Mouse (Mus musculus): ENCODE results near the gene Eif2ak3.
"Not testable (repeated sequence)": the region's sequence is repeated elsewhere in the genome, so short reads cannot be mapped to it uniquely, and the experiment has no call there.

Gene Eif2ak3

DNA sequence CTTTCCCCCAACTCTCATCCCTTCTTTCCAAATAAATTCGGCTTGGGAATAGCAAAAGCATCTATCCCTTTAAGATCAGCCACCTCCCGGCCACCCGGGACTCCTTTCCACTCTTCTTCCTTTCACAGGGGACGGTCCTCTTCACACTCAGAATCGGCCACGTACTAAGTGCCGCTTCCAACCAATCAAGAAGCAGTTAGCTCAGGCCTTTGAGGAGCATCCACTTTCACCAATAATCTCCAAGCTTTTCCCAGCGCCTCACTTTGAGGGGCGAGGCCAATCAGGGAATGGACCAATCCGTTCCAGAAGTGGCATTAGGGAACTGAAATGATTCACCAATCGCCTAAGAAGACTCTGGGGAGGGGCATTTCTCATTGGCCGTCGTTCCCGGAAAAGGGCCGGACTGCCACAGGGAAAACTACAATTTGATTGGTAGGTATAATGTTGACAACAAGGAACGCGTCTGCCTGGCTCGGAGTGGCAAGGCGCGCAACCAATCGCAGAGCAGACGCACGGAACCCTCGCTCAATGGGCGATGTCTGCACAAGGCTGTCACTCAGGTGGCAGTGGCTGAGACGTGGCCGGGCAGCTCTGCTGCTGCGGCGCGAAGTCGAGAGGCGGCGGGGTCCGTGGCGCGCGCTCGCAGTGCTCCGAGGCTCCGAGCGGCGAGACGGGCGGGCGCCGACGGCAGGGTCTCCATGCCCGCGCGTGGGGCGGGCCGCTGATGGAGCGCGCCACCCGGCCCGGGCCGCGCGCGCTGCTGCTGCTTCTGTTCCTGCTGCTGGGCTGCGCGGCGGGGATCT, at the start of gene Eif2ak3:
Gene Eif2ak3, plus strand, starts transcription at position 514 of the 803 bp plus-strand sequence.
- peak; percentile 99 for DNase-seq

DNA sequence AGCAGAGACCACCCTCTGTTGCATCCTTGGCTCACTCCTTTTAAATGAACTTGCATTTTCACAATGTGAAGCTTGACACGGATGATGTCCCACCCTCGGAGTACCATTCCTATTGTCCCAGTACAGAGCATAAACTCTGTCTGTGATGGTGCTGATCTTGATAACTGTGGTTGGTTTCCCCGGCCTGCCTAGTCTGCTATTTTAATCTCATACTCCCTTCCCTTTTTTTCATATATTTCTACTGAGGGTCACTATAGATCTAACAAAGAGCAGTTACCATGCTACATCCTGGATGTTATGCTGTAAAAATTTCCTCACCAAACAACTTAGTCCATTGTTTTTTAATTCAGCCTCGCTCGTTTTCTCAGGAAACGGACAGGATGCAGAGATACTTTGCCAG, 47.4 kb upstream of the Eif2ak3 start:
- no peak for DNase-seq

DNA sequence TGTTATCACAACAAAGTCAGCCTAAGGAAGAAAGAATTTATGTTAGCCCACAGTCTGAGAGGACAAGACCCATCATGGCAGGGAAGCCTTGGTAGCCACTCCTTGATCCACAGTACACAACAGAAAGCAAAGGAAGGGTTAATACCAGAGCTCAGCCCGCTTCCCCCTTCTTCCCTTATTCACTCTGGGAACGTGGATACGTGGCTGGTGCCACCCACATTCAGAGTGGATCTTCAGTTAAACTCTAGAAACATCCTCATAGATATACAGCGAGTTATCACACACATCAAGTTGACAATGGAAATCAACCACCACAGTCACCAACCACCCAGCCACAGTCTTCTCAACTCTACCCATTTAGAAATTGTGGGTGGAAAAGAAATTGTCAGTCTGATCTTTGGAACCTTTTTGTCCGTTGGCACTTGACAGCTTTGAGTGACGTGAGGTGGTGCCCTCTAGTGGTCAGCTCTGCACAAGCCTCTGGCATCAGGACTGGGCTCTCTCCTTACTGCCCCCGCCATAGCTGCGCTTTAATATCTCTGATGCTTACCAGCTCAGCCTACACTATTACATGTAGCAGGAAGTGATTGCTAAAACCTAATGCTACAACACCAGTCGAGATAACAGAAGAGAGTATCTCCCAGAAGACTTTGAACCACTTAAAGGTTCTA, 46.6 kb upstream of the Eif2ak3 start:
- peak; percentile 67 to 80 for DNase-seq

DNA sequence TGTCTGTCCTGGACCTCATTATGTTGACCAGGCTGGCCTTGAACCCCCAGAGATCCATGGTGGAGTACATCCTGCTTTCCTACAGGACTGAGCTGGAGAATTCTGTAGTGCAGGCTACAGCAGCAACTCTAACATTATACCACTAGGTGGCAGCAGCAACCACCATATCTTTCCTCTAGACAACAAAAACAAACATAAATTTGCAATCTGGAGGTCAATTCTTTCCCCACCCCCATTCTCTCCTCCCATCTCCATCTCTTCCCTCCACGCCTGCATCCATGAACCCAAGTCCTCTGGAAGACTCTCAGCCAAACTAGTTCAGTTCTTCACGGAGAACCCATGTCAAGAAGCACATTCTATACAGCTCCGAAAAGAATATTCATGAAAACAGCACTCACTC, 39.7 kb upstream of the Eif2ak3 start:
- DNase-seq: peak in 1 of 2 experiments; percentile 34

DNA sequence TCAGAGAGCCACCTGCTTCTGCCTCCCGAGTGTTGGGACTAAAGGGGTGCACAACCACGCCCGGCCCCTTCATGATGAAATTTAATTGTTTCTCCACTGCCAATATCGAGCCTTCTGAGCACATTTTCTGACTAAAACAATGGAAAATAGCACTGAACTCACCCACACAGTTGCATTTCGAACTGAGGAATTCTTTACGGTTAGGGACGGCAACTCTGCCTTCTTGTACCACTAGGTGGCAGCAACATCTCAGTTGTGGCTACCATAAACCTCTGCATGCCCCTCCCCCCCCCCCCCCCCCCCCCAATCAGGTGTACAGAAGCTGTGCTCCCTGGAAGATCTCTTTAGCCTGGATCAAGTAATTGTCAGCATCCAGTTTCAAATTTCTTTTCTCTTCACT, 39.0 kb upstream of the Eif2ak3 start:
- DNase-seq: peak in 1 of 2 experiments; percentile 73

DNA sequence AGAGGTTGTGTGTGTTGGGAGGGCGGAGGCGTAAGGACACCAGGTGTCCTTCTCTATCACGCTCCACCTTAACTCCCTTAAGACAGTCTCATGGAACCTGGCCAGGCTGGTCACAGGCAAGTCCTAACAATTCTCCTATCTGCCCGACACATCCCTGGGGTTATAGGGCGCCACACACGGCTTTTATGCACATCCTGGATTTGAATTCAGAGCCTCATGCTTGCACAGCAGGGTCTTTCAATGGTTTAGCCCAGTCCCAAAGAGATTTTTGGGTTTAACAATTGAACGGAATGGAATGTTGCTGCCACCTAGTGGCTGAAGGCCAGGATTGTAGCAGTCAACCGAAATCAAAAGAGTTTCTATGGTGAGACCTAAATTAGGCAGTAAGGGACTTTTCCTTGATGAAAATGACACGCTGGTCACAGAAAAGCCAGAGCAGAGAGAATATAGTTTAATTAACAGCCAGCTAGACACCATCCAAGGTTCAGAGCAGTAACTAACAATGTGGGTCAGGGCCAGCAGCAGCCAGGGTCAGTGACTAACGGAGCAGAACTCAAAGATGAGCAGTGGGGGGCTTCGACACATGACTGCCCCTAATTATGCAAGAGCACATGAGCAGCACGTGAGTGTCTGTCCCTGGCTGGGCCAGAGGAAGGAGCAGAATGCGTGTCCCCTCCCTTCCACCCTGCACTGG, 38.3 kb upstream of the Eif2ak3 start:
- peak; percentile 33 to 73 for DNase-seq

DNA sequence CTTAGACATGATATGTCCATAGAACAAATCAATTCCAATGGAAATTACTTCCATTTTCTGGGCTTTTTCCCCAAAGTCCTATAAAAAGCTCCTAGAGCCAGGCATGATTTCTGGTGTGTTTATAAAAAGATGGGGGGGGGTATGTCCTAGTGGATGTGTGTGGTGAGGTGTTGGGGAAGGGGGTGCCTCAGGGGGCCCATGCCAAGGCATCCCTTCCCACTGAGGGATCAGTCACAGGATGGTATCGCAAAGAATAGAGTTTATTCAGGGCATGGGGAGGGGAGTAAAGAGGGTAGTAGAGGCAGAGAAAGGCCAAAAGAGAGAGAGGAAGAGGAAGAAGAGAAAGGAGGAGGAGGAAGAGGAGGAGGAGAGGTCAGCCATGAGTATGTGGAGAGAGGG, 37.8 kb upstream of the Eif2ak3 start:
- DNase-seq: no peak

DNA sequence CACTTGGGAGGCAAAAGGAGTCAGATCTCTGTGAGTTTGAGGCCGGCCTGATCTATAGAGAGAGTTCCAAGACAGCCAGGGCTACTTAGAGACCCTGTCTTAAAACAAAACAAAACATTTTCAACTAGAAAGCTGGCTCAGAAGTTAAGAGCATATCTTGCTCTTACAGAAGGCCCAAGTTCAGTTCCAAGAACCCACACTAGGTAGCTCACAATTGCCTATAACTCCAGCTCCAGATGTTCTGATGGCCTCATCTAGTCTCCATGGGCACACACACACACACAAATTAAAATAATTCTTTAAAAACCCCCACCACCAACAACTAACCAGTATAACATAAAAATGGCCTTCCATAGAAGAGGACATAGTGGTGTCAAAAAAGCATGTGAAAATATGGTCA, 33.8 kb upstream of the Eif2ak3 start:
- no peak for DNase-seq

DNA sequence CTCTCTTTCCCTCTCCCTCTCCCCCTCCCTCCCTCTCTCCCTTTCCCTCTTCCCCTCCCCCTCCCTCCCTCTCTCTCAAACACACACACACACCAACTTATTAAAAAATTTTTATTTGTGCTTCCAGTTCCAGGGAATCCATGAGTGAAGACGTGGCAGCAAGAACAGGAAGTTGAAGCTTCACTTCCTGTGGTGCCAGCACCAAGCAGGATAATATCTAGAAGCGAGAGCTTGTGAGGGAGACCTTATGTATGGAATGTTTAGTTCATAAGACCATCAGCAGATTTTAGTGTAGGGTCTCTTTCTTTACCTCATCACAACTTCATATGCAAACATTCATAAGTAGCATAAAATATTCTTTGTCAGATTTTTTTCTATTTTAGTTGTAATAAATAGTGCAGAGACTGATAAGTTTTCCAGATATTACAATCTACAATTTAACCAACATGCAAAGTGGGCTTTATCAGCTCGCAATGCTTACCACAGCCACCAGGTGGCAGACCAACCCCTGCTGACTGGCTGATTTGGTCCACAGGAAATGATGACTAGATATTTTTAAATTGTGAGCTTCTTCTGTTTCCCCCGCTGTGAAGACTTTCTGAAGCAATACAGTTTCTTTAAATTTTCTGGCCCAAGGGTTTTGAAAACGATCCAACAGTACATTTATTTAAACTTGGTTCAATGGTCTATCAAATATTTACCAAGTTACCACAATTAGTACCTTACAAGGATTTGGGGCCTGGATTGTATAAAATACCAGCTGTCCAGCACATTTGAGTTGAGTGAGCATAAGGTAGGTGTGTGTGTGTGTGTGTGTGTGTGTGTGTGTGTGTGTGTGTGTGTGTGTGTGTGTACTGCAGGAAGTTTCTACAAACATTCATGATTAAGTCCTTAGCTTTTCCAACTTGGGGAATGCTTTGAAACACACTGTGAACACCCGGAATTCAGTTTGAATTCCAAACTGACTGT, 32.5 kb upstream of the Eif2ak3 start:
- peak; percentile 73 to 85 for DNase-seq

DNA sequence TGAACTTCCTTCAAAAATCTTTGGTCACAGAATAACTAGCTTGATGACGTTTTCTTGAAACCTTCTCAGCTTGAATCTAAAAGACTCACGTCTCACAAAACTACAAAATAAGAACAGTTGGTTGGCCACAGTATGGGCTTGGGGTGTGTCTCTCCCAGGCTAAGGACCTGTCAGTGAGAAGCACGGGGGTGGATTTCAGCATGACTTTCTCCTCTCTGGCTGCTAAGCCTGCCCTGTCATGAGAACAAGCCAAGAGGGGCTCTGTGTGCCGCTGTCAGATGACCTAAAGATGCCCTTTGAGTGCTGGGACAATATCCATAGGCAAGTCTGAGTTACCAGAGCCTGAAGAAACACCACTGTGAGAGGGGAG, 31.8 kb upstream of the Eif2ak3 start:
- no peak for DNase-seq

DNA sequence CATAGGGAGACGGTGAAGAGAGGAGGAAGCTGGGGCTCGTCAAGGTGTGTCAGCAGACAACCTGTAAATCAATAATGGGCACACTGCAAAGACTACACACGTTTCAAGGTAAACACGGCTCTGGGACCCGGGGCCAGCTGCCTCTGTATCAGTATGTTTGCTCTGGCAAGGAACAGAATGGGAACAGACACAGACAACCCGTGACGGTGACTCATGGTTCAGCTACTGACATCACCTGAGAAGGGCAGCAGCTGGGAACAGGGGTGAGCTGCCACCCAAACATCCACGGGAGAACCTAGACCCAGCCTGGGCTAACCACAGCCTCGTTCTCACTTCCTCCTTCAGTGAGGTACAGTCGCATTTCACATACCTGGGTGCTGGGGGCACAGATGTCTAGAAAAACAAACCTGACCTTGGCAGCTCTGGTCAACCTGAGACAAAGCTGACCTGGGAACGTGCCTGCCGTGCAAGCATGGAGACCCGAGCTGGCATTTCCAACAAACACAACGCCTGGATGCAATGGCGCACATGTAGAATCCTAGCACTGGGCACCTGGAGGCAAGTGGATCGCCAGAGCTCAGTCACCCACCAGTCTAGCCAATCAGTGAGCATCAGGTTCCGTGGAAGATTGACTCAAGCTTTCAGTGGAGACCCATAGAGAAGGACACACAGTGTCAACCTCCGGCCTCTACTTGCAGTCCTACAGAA, 30.2 kb upstream of the Eif2ak3 start:
- DNase-seq: peak; percentile 12 to 33

DNA sequence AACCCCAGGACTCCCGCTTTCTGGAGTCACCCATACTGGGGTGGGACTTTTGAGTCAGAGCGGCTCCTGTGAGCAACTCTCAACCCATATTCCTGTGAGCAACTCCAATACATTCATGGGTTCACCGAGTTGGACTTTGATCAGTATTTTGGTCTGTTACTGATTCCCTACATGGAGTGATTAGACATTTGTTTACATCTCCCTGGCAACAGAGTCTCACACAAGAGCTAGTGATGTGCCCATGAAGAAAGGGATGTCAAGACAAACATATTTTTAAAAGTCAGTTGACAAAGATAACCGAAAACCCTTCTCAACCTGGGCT, 29.7 kb upstream of the Eif2ak3 start:
- DNase-seq: no peak

DNA sequence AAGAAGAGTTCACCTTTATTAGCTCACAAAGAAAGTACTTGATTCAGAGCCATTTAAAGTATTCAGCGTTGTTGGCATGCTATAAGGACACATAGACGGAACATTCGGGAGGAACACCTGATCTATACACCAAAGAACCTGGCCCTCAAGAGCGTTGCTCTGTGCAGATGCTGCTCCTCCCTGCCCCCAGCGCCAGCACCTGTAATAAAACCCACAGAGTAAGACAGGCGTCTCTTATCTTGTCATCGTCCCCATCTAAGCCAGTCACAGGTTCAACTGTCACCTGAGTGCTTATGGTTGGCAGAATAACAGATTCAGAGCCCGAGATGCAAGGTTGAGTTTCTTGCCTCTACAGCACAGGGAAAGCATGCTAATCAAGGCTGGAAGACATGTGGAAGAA, 28.8 kb upstream of the Eif2ak3 start:
- DNase-seq: no peak

DNA sequence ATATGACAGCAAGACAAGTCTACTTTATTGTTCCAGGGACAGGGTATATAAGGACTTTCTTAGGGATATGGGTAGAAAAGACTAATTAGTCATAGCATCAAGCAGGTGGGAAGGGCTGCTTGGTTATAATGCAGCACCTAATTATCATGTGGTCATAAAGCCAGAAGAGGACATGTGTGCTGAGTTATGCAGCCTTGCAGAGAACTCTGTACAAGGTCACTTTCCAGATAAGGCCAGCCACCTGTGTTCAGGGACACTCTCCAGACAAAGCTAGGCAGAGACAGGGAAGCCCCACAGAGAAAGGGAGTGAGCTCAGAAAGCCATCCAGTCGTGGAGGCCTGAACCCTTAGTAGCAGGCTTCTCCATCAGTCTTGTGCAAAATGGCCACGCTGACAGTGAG, 22.7 kb upstream of the Eif2ak3 start:
- no peak for DNase-seq

DNA sequence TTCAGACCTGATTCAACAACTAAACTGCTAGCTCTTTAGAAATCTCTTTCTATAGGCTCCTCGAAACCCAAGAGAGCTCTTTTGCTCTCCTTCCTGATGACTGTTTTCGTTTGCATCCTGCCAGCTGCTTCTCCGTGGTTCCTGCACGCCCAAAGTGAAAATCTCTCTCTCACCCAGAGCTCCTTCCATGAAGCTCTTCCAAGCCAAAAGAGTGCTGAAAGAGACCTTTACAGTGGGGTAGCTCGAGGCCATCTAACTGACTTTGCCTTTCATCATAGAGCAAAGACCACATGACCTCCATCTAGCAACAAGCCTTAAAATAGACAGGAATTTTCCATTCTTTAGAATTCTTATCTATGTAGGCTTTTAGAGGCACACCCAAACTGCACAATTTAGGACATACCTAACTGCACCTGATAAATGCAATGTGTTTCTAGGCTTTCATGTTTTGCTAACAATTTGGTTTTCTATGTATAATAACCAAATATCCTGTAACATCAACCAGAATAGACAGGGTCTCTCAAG, 21.9 kb upstream of the Eif2ak3 start:
- no peak for DNase-seq

DNA sequence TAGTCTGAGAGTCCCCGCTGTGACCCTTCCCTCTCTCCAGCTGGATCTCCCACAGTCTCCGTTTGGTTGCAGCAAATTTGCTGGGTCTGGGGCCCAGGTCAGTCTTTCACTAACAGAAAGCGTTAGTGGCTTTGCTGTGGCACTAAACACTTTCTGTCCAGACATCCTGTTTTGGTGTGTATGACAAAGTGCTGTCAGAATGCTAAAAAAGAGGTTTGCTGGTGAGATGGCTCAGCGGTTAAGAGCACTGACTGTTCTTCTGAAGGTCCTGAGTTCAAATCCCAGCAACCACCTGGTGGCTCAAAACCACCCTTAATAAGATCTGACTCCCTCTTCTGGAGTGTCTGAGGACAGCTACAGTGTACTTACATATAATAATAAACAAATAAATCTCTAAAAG, 21.0 kb upstream of the Eif2ak3 start:
- DNase-seq: not testable (repeated sequence)

DNA sequence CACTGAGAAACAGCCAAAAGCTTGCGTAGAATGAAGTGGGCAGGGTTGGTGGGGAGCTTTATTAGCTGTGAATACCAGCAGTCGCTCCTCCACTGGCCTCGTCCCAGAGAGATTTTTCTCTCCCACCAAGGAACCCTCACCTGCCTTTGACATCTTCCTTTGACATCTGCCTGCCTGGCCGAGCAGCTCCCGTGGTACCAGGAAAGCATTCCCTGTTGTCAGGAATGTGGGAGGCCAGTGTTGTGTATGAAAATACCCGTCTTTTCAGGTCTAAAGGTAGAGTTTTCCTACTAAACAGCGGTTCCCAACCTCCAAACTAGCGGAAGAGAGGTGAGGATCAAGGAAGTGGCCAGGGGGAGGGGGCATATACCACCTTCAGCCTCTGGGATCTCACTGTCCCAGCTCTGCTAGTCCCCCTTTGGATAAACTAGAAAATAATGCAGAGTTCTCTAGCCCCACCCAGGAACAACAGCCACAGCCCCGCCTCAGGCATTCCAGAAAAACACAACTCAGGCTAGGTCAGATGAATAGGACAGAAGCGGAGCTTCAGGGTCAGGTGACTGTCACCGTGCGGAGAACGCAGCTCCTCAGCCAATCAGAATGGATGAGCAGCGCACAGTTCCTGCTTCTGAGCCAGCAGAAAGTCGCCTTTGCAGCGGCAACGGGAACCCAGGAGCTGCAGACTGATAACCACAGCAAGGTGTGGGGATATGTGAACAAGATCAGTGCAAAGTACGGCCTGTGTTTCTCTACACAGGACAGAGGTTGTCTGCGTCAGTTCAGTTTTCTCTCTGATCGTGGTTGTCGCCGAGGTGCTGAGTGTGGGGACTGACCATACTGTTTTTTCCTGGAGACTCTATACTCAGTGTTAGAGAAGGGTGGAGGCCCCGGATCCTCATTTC, 20.0 kb upstream of the Eif2ak3 start:
- peak; percentile 72 for DNase-seq

DNA sequence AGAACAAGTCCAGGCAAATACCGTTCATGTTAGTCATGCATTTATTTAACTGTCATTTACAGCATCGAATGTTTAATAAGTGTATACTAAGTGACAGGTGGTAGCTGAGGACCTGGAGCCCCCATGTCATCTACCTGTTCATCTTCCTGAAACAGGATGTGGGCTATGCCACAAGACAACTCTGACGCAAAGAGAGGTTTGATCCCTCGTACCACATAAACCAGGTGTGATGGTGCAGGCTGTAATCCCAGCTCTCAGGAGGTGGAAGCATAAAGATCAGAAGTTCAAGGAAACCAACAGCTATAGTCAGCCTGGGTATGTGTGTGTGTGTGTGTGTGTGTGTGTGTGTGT, 19.4 kb upstream of the Eif2ak3 start:
- DNase-seq: no peak

DNA sequence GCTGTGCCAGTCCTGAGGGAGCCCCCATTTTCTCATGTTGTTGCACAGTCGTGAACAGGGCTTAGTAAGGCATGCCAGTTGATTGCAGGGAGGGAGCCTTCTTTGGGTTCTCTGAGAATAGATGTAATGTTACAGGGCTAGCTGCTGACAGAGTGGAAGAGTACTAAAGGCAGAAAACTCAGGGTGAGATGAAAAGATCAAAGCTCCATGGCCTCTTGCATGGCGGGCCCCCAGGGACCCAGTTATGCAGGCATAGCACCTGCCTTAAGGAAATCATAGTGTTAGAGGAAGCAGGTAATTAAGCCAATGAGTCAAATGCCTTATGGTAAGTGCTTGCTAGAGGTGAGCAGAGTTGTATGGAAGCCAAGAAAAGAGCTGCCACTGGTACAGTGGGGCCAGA, 14.9 kb upstream of the Eif2ak3 start:
- no peak for DNase-seq

DNA sequence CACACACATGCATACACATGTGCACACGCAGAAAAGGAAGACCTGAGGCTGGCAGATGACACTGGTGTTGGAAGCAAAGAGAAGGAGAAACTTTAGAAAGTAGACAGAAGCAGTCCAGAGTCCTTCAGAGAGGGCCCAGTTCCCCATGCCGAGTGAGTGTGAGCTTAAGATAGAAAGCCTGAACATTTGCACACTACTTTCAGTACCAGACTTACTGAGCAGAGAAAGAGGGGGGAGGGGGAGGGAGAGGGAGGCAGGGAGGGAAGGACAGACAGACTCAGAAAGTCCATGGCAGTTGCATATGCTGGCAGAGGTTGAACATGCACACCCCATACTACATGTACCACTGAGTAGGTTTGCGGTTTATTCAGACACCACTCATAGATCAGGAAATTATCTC, 13.8 kb upstream of the Eif2ak3 start:
- DNase-seq: no peak
